Mouse (Mus musculus) heart, embryonic 15.5 days (tissue): ENCODE data around the gene Gm15217. TPM values are rescaled to one million over a fixed set of nuclear protein-coding genes. Genes with fewer than 3 reads are reported as not detected.

Source experiments
- polyA plus RNA-seq: library from polyadenylated mRNA; unstranded; fragments of >200 nt; fragmentation: Nextera tagmentation; extraction: Ambion mirVana; gene quantifications from 2 replicates; pipeline ENCODE4 v1.2.1, GENCODE M21; 2015

The Gm15217 gene
- polyA plus RNA-seq, 1 experiment from 2014 or later, result not detected

Other genes with a start within 250 kb of the Gm15217 start
- 16.7 and 18.7 TPM in 2 replicates for gene Bmp4, start 11.3 kb downstream of the Gm15217 start, polyA plus RNA-seq